Mouse (Mus musculus): ENCODE measurements around the gene 1700007K13Rik.

DNA sequence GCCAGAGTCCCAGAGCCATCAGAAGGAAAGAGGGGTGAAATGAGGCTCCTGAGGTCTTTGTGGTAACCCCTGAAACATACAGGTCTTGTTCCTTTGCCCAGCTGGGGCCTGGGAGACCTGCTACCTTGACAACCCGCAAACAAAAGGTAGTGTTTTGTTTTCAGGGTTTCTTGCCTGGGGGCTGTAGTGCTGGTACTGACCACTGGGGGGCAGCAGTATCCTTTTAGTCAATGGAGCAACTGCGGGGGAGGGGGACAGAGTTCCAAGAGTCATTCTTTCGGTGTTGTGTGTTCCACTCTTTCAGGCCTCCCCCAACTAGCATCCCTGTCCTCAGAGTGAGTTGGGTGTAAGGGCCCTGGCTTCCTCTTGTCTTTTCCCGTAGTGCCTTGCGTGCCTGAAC is 48.4 kb upstream of the 1700007K13Rik start:
- TF ChIP-seq CTCF (IDR thresholded peaks at IDR 0.05; ENCODE audit: low read depth, low read length) (peak; percentile 78), POLR2A (IDR thresholded peaks at IDR 0.05; ENCODE audit: insufficient read depth, low read length) (no peak)

Data from ES-Bruce4 (cell line).